Mouse (Mus musculus) heart, embryonic 12.5 days (tissue): ENCODE data around the gene Ttc7. TPM values are rescaled to one million over a fixed set of nuclear protein-coding genes. Genes with fewer than 3 reads are reported as not detected.

ENCODE experiments used
- ATAC-seq: fragments of 200-750 bp; cut with Nextera tagmentation; 2 replicates; pipeline ENCODE4 v1.8.0; 2017; ENCODE audit warnings: moderate TSS enrichment, moderate library complexity; ENCODE audit not compliant: insufficient number of reproducible peaks, low FRiP score
- H3K27ac ChIP-seq: fragments of 300-500 bp; sonication (generic); 2 replicates; pipeline ENCODE4 v1.5.1; 2016; ENCODE audit warnings: mild to moderate bottlenecking, moderate library complexity; ENCODE audit not compliant: poor library complexity, severe bottlenecking
- H3K27me3 ChIP-seq: fragments of 300-500 bp; sonication (generic); replicated peaks from 2 replicates; pipeline ENCODE4 v1.6.1; 2016; ENCODE audit warnings: mild to moderate bottlenecking, moderate library complexity
- H3K36me3 ChIP-seq: fragments of 300-500 bp; sonication (generic); 2 replicates; pipeline ENCODE4 v1.6.1; 2016; ENCODE audit warnings: mild to moderate bottlenecking, moderate library complexity
- H3K4me1 ChIP-seq: fragments of 300-500 bp; sonication (generic); replicated peaks from 2 replicates; pipeline ENCODE4 v1.6.1; 2016; ENCODE audit warnings: mild to moderate bottlenecking
- H3K4me2 ChIP-seq: fragments of 300-500 bp; sonication (generic); 2 replicates; pipeline ENCODE4 v1.6.1; 2016; ENCODE audit warnings: mild to moderate bottlenecking, moderate library complexity
- H3K4me3 ChIP-seq: fragments of 300-500 bp; sonication (generic); 2 replicates; pipeline ENCODE4 v1.5.1; 2016; ENCODE audit warnings: mild to moderate bottlenecking
- H3K9ac ChIP-seq: fragments of 300-500 bp; sonication (generic); 2 replicates; pipeline ENCODE4 v1.6.1; 2016; ENCODE audit warnings: mild to moderate bottlenecking, moderate library complexity
- H3K9me3 ChIP-seq: fragments of 300-500 bp; sonication (generic); replicated peaks from 2 replicates; pipeline ENCODE4 v1.6.1; 2016; ENCODE audit warnings: mild to moderate bottlenecking, moderate library complexity
- WGBS: fragments of 180-500 bp; shearing (Covaris S2); methylation state at CpG from one replicate; pipeline ENCODE4 v1.1.7; 2016; 5-methylcytosine and 5-hydroxymethylcytosine counted together
- polyA plus RNA-seq: library from polyadenylated mRNA; unstranded; fragments of >200 nt; fragmentation: Nextera tagmentation; extraction: Ambion mirVana; gene quantifications from 2 replicates; pipeline ENCODE4 v1.2.1, GENCODE M21; 2016

Ttc7 gene
- polyA plus RNA-seq, 1 experiment from 2014 or later = 3.2 TPM

- 0 out of 2 replicates have a peak, but pooled peaks cover under 1% of the 10 kb centered on the region for H3K9me3 ChIP-seq
- no peaks in the 10 kb centered on the region for H3K36me3 ChIP-seq
- 0 out of 2 replicates have a peak, but pooled peaks cover 8% of the 10 kb centered on the region for H3K27me3 ChIP-seq
- no peak overlapping the region for H3K4me3 ChIP-seq
- 0 out of 2 replicates have a peak, but pooled peaks have one; percentile 13 for ATAC-seq
- H3K4me1 ChIP-seq = peaks cover 1% of the 10 kb centered on the region; the same call in 1 of the 2 replicates
- no peak overlapping the region for H3K4me2 ChIP-seq
- WGBS = 70% methylated on average over 8 of the region's 8 CpGs
- no peak overlapping the region for H3K9ac ChIP-seq
- H3K27ac ChIP-seq = no peak overlapping the region
These were observed 60.5 kb downstream of the Ttc7 start for GRCm38 (mm10) chr17:87343060-87343703.

DNA sequence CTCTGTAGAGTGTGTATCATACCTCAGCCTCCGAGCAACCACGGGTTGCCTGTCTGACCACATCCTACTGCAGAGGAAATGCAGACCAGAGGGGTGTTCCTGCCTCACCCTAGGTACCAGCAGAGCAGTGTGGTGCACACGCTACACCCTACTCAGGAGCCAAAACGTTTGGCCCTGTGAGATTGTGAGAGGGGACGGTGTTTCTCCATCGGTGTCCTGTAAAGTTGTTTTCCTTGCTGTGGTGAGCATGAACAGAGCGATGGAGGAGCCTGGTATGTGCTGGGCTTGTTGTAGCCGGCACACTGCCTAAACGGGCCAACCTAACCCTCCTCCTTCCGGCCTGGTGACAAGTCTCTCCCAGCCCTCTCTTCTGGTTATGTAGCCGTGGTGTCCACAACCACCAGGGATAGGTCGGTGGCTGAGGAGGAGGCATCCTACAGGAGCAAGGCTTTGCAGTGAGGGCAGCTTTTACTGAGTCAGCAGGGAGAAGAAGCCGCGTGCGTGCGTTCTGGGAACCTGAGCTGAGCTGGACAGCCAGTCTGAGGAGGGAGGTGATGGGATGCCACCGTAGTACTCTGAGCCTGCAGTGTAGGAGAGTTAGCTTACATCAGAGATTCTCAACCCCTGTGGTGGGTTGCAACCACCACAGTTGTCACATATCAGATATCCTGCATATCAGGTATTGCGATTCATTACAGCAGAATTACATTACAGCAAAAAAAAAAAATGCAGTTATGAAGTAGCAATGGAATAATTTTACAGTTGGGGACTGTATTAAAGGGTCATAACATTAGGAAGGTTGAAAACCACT is 62.0 kb downstream of the Ttc7 start:
- Histone ChIP-seq H3K9me3 (0 out of 2 replicates have a peak, but pooled peaks cover 2% of the 10 kb centered on the region), H3K9ac (no peak overlapping the region), H3K4me1 (peaks cover 8% of the 10 kb centered on the region; the same call in 1 of the 2 replicates), H3K27ac (no peak overlapping the region), H3K4me2 (no peak overlapping the region), H3K36me3 (no peaks in the 10 kb centered on the region), H3K4me3 (no peak overlapping the region), H3K27me3 (0 out of 2 replicates have a peak, but pooled peaks cover 8% of the 10 kb centered on the region)
- WGBS = 66% methylated on average over 18 of the region's 18 CpGs
- ATAC-seq = no peak

DNA sequence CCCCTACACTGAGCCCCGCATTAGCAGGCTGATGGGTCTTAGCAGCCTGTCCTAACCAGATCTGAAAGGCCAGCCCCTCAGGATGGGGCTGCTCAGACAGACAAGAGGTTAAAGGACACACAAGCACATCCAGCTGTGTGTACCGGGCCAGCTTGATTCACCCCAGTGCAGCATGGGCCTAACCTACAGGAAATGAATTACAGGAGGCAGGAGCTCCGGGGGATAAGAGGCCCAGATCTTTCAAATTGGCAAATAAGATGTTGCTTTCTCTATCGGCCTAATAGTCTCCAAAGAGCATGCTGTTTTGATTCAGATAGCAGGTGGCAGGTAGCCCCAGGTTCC is 62.5 kb downstream of the Ttc7 start:
- Histone ChIP-seq H3K4me3 (no peak overlapping the region), H3K4me2 (no peak overlapping the region), H3K9ac (no peak overlapping the region), H3K4me1 (peaks cover 9% of the 10 kb centered on the region), H3K36me3 (no peaks in the 10 kb centered on the region), H3K27ac (no peak overlapping the region), H3K9me3 (0 out of 2 replicates have a peak, but pooled peaks cover 2% of the 10 kb centered on the region), H3K27me3 (0 out of 2 replicates have a peak, but pooled peaks cover 8% of the 10 kb centered on the region)
- 60% methylated on average over 4 of the region's 4 CpGs for WGBS
- ATAC-seq = no peak

DNA sequence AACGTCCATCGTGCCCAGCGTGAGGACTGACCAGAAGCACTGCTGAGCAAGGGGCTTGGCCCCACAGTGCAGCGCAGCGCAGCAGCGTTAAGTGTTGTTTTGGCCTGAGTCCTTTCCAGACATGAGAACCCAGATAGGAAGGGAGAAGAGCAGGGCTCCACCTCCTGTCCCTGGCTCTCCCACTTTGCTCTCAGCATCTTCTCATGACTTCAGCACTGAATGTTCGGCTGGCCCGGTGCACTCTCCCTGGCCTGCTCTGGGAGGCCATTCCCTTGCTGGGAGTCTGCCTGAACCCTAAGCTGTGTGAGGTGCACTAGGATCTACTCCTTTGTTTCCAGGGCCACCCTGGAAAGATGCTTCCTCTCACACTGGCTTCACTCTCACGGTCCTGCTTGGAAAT is 65.7 kb downstream of the Ttc7 start:
- no peak for ATAC-seq
- peaks cover 37% of the 10 kb centered on the region for H3K4me1 ChIP-seq
- no peak overlapping the region for H3K27ac ChIP-seq
- WGBS = 39% methylated on average over 9 of the region's 9 CpGs
- H3K9ac ChIP-seq = no peak overlapping the region
- 0 out of 2 replicates have a peak, but pooled peaks cover 8% of the 10 kb centered on the region for H3K27me3 ChIP-seq
- H3K4me3 ChIP-seq = no peak overlapping the region
- no peaks in the 10 kb centered on the region for H3K36me3 ChIP-seq
- H3K4me2 ChIP-seq = no peak overlapping the region
- 0 out of 2 replicates have a peak, but pooled peaks cover 2% of the 10 kb centered on the region for H3K9me3 ChIP-seq

DNA sequence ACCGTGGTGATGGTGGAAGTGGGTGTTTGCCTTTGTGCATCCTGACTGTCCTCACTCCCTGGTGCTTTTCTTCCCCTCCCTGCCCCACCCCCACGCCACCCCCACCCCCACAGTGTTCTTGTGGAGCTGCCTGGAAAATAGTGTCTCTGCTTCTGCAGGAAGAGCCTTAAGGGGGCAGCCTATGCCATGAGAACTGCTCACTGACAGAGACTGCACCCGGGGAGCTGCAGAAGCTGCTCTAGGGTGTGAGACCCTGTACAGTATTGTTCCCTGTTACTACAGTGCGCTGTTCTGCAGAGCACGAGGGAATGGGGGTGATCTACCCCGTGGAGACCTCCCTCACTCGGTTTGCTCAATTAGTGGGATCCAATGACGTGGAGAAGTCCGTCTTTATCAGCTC is 66.4 kb downstream of the Ttc7 start:
- H3K4me1 ChIP-seq = peaks cover 38% of the 10 kb centered on the region
- no peak overlapping the region for H3K4me3 ChIP-seq
- no peak overlapping the region for H3K27ac ChIP-seq
- WGBS = 34% methylated on average over 9 of the region's 9 CpGs
- no peak for ATAC-seq
- H3K36me3 ChIP-seq = no peaks in the 10 kb centered on the region
- H3K9me3 ChIP-seq = 0 out of 2 replicates have a peak, but pooled peaks cover 2% of the 10 kb centered on the region
- H3K4me2 ChIP-seq = no peak overlapping the region
- H3K27me3 ChIP-seq = 0 out of 2 replicates have a peak, but pooled peaks cover 3% of the 10 kb centered on the region
- H3K9ac ChIP-seq = no peak overlapping the region

- 0 out of 2 replicates have a peak, but pooled peaks cover 2% of the 10 kb centered on the region for H3K9me3 ChIP-seq
- 83% methylated on average over 9 of the region's 9 CpGs for WGBS
- H3K4me3 ChIP-seq = no peak overlapping the region
- H3K27me3 ChIP-seq = 0 out of 2 replicates have a peak, but pooled peaks cover 2% of the 10 kb centered on the region
- H3K9ac ChIP-seq = no peak overlapping the region
- peaks cover 41% of the 10 kb centered on the region for H3K4me1 ChIP-seq
- H3K36me3 ChIP-seq = no peaks in the 10 kb centered on the region
- H3K4me2 ChIP-seq = no peak overlapping the region
- no peak for ATAC-seq
- H3K27ac ChIP-seq = no peak overlapping the region
These were observed 66.9 kb downstream of the Ttc7 start for GRCm38 (mm10) chr17:87349575-87349974.

GRCm38 (mm10) chr17:87350471-87351240 is 68.0 kb downstream of the Ttc7 start:
- Histone ChIP-seq H3K4me3 (no peak overlapping the region), H3K27ac (peak overlapping the region; percentile 73), H3K4me1 (peaks cover 42% of the 10 kb centered on the region), H3K4me2 (peak overlapping the region; percentile 48), H3K27me3 (no peaks in the 10 kb centered on the region), H3K9me3 (0 out of 2 replicates have a peak, but pooled peaks cover 2% of the 10 kb centered on the region), H3K9ac (no peak overlapping the region), H3K36me3 (no peaks in the 10 kb centered on the region)
- no peak for ATAC-seq
- WGBS = 32% methylated on average over 13 of the region's 13 CpGs

GRCm38 (mm10) chr17:87351241-87352105 is 68.8 kb downstream of the Ttc7 start:
- H3K27ac ChIP-seq = peak overlapping the region; percentile 73
- ATAC-seq = no peak
- H3K4me1 ChIP-seq = peaks cover 48% of the 10 kb centered on the region
- H3K27me3 ChIP-seq = no peaks in the 10 kb centered on the region
- no peak overlapping the region for H3K4me3 ChIP-seq
- 0 out of 2 replicates have a peak, but pooled peaks cover 2% of the 10 kb centered on the region for H3K9me3 ChIP-seq
- whole genome bisulfite sequencing = 19% methylated on average over 20 of the region's 20 CpGs
- H3K4me2 ChIP-seq = peak overlapping the region; percentile 48
- peak overlapping the region; percentile 4; the same call in 1 of the 2 replicates for H3K9ac ChIP-seq
- H3K36me3 ChIP-seq = no peaks in the 10 kb centered on the region

GRCm38 (mm10) chr17:87352106-87352897 is 69.6 kb downstream of the Ttc7 start:
- 0 out of 2 replicates have a peak, but pooled peaks cover 2% of the 10 kb centered on the region for H3K9me3 ChIP-seq
- no peaks in the 10 kb centered on the region for H3K27me3 ChIP-seq
- peak overlapping the region; percentile 48 for H3K4me2 ChIP-seq
- H3K4me3 ChIP-seq = no peak overlapping the region
- WGBS = 48% methylated on average over 16 of the region's 16 CpGs
- peak overlapping the region; percentile 4; the same call in 1 of the 2 replicates for H3K9ac ChIP-seq
- no peak for ATAC-seq
- no peaks in the 10 kb centered on the region for H3K36me3 ChIP-seq
- peak overlapping the region; percentile 73; the same call in 1 of the 2 replicates for H3K27ac ChIP-seq
- H3K4me1 ChIP-seq = peaks cover 48% of the 10 kb centered on the region
